Mouse (Mus musculus): ENCODE measurements around the gene Morf4l1.
"Not testable (repeated sequence)": the region's sequence is repeated elsewhere in the genome, so short reads cannot be mapped to it uniquely, and the experiment has no call there.

The Morf4l1 gene

GRCm38 (mm10) chr9:90059828-90060573, 54.6 kb downstream of the Morf4l1 start:
- no peak for DNase-seq

- no peak for DNase-seq
These were observed 57.9 kb downstream of the Morf4l1 start for GRCm38 (mm10) chr9:90056716-90057115.

GRCm38 (mm10) chr9:90055911-90056310, 58.7 kb downstream of the Morf4l1 start:
- DNase-seq, result no peak

GRCm38 (mm10) chr9:90055409-90055808, 59.2 kb downstream of the Morf4l1 start:
- DNase-seq, result no peak

- DNase-seq, result no peak
These were observed 60.0 kb downstream of the Morf4l1 start for GRCm38 (mm10) chr9:90054371-90055145.

- DNase-seq, result no peak
These were observed 60.7 kb downstream of the Morf4l1 start, which contains the start of gene Ctsh for GRCm38 (mm10) chr9:90053852-90054251. Gene Ctsh (plus strand): TSS chr9:90054152.

GRCm38 (mm10) chr9:90047937-90048627, 66.5 kb downstream of the Morf4l1 start:
- DNase-seq, result no peak

GRCm38 (mm10) chr9:90045191-90045590, 69.4 kb downstream of the Morf4l1 start:
- no peak for DNase-seq

- not testable (repeated sequence) for DNase-seq
These were observed 71.7 kb downstream of the Morf4l1 start for GRCm38 (mm10) chr9:90042906-90043305.

Data from cerebellum, adult 8-10 months (tissue).